Mouse (Mus musculus): ENCODE results near the gene Srpk1. TPM values are rescaled to one million over a fixed set of nuclear protein-coding genes. Genes with fewer than 3 reads are reported as not detected.

Srpk1 gene
- polyA plus RNA-seq, 1 experiment from 2014 or later = 39.8 TPM

GRCm38 (mm10) chr17:28553040-28553793, 69.3 kb downstream of the Srpk1 start:
- Histone ChIP-seq H3K9me3 (replicated peaks) (no peaks in the 10 kb centered on the region), H3K4me3 (no peak overlapping the region), H3K4me2 (no peak overlapping the region), H3K27me3 (0 out of 2 replicates have a peak, but pooled peaks cover 5% of the 10 kb centered on the region), H3K36me3 (no peaks in the 10 kb centered on the region), H3K9ac (no peak overlapping the region), H3K27ac (no peak overlapping the region), H3K4me1 (replicated peaks) (no peaks in the 10 kb centered on the region)
- WGBS = 9% methylated on average over 14 of the region's 14 CpGs
- ATAC-seq (replicated peaks; ENCODE audit: insufficient number of reproducible peaks, insufficient read depth, low FRiP score, low read depth) = no peak

GRCm38 (mm10) chr17:28549111-28549510, 73.4 kb downstream of the Srpk1 start, which contains the start of gene Clpsl2:
Gene Clpsl2 (plus strand): TSS chr17:28549411.
- no peak within 1 kb of the TSS for H3K9ac ChIP-seq
- no peak within 1 kb of the TSS for H3K4me3 ChIP-seq
- H3K27ac ChIP-seq = no peak within 1 kb of the TSS
- ATAC-seq (replicated peaks; ENCODE audit: insufficient number of reproducible peaks, insufficient read depth, low FRiP score, low read depth) = no peak
- H3K36me3 ChIP-seq = no peaks in the 10 kb centered on the region
- no peaks in the 10 kb centered on the region for H3K4me1 ChIP-seq (replicated peaks)
- 0 out of 2 replicates have a peak, but pooled peaks cover 5% of the 10 kb centered on the region for H3K27me3 ChIP-seq
- H3K9me3 ChIP-seq (replicated peaks) = no peaks in the 10 kb centered on the region
- no peak within 1 kb of the TSS for H3K4me2 ChIP-seq
- 74% methylated on average over 14 of the region's 14 CpGs for WGBS

- Histone ChIP-seq H3K4me3 (no peak overlapping the region), H3K4me2 (no peak overlapping the region), H3K9ac (no peak overlapping the region), H3K27ac (no peak overlapping the region), H3K4me1 (replicated peaks) (no peaks in the 10 kb centered on the region), H3K9me3 (replicated peaks) (no peaks in the 10 kb centered on the region), H3K36me3 (no peaks in the 10 kb centered on the region), H3K27me3 (0 out of 2 replicates have a peak, but pooled peaks cover 5% of the 10 kb centered on the region)
- no peak for ATAC-seq (replicated peaks; ENCODE audit: insufficient number of reproducible peaks, insufficient read depth, low FRiP score, low read depth)
- WGBS = 57% methylated on average over 11 of the region's 11 CpGs
These were observed 74.0 kb downstream of the Srpk1 start for GRCm38 (mm10) chr17:28548550-28548949.

GRCm38 (mm10) chr17:28546925-28547324, 75.6 kb downstream of the Srpk1 start:
- H3K9ac ChIP-seq = no peak overlapping the region
- H3K4me2 ChIP-seq = no peak overlapping the region
- 77% methylated on average over 1 of the region's 1 CpGs for WGBS
- no peak overlapping the region for H3K4me3 ChIP-seq
- no peaks in the 10 kb centered on the region for H3K4me1 ChIP-seq (replicated peaks)
- no peak for ATAC-seq (replicated peaks; ENCODE audit: insufficient number of reproducible peaks, insufficient read depth, low FRiP score, low read depth)
- H3K27me3 ChIP-seq = 0 out of 2 replicates have a peak, but pooled peaks cover 5% of the 10 kb centered on the region
- no peaks in the 10 kb centered on the region for H3K9me3 ChIP-seq (replicated peaks)
- no peaks in the 10 kb centered on the region for H3K36me3 ChIP-seq
- no peak overlapping the region for H3K27ac ChIP-seq

GRCm38 (mm10) chr17:28537881-28538280, 84.6 kb downstream of the Srpk1 start:
- H3K9me3 ChIP-seq (replicated peaks) = no peaks in the 10 kb centered on the region
- no peak overlapping the region for H3K4me3 ChIP-seq
- no peaks in the 10 kb centered on the region for H3K4me1 ChIP-seq (replicated peaks)
- ATAC-seq (replicated peaks; ENCODE audit: insufficient number of reproducible peaks, insufficient read depth, low FRiP score, low read depth) = no peak
- H3K9ac ChIP-seq = no peak overlapping the region
- 39% methylated on average over 12 of the region's 12 CpGs for WGBS
- H3K36me3 ChIP-seq = no peaks in the 10 kb centered on the region
- no peak overlapping the region for H3K27ac ChIP-seq
- peaks cover 3% of the 10 kb centered on the region for H3K27me3 ChIP-seq
- H3K4me2 ChIP-seq = no peak overlapping the region

Small RNA genes within 50 kb of the gene (microRNA-seq; reads per million reads assigned to microRNA genes)
- gene Mir6969 = not detected

Other genes with a start within 250 kb of the Srpk1 start
- 16.2 and 33.9 TPM in 2 replicates for gene Fkbp5, start 105.2 kb downstream of the Srpk1 start, polyA plus RNA-seq (2015; fragmentation: Nextera tagmentation; extraction: Ambion mirVana)
- not detected in 2 replicates for gene Armc12, start 91.9 kb downstream of the Srpk1 start, polyA plus RNA-seq (2015; fragmentation: Nextera tagmentation; extraction: Ambion mirVana)
- gene Clpsl2, start 73.3 kb downstream of the Srpk1 start, polyA plus RNA-seq (2015; fragmentation: Nextera tagmentation; extraction: Ambion mirVana) = not detected in 2 replicates
- gene Clps, start 61.9 kb downstream of the Srpk1 start, polyA plus RNA-seq (2015; fragmentation: Nextera tagmentation; extraction: Ambion mirVana) = 1.1 and 1.2 TPM in 2 replicates
- gene Lhfpl5, start 47.1 kb downstream of the Srpk1 start, polyA plus RNA-seq (2015; fragmentation: Nextera tagmentation; extraction: Ambion mirVana) = 0.15 and 0.42 TPM in 2 replicates
- gene Slc26a8, start 67.5 kb upstream of the Srpk1 start, polyA plus RNA-seq (2015; fragmentation: Nextera tagmentation; extraction: Ambion mirVana) = 0.23 and 0.66 TPM in 2 replicates
- 22.0 and 31.1 TPM in 2 replicates for gene Mapk14, start 68.6 kb upstream of the Srpk1 start, polyA plus RNA-seq (2015; fragmentation: Nextera tagmentation; extraction: Ambion mirVana)
- gene AC170998.1, start 103.4 kb upstream of the Srpk1 start, polyA plus RNA-seq (2015; fragmentation: Nextera tagmentation; extraction: Ambion mirVana) = 1.6 and 2.0 TPM in 2 replicates
- 3.6 and 8.6 TPM in 2 replicates for gene Mapk13, start 146.6 kb upstream of the Srpk1 start, polyA plus RNA-seq (2015; fragmentation: Nextera tagmentation; extraction: Ambion mirVana)
- 5.2 and 11.1 TPM in 2 replicates for gene Brpf3, start 178.4 kb upstream of the Srpk1 start, polyA plus RNA-seq (2015; fragmentation: Nextera tagmentation; extraction: Ambion mirVana)
- gene Pnpla1, start 235.7 kb upstream of the Srpk1 start, polyA plus RNA-seq (2015; fragmentation: Nextera tagmentation; extraction: Ambion mirVana) = not detected in 2 replicates